Mouse (Mus musculus): ENCODE data around the gene Mapk6. TPM values are rescaled to one million over a fixed set of nuclear protein-coding genes. Genes with fewer than 3 reads are reported as not detected.

Mapk6 gene
- polyA plus RNA-seq, 2 experiments, result 37.5 to 57.0 TPM

- peaks cover 2% of the 10 kb centered on the region; the same call in 1 of the 2 replicates for H3K4me1 ChIP-seq (ENCODE audit: control insufficient read depth, insufficient read depth, low read length)
- no peak overlapping the region for H3K4me3 ChIP-seq (replicated peaks; ENCODE audit: low read length)
- H3K27me3 ChIP-seq (ENCODE audit: control insufficient read depth, insufficient read depth, low read length), result no peaks in the 10 kb centered on the region
- WGBS, result 74% methylated on average over 1 of the region's 1 CpGs
- H3K9me3 ChIP-seq (ENCODE audit: control insufficient read depth, low read length), result no peaks in the 10 kb centered on the region
- H3K4me2 ChIP-seq (replicated peaks; ENCODE audit: low read depth, low read length, severe bottlenecking), result no peak overlapping the region
- DNase-seq (ENCODE audit: low spot score) (no peak), ATAC-seq (ENCODE audit: low FRiP score, low read depth) (no peak)
- no peak overlapping the region for H3K27ac ChIP-seq (replicated peaks; ENCODE audit: low read depth, low read length)
- no peak overlapping the region for H3K9ac ChIP-seq (ENCODE audit: low read depth, low read length, severe bottlenecking)
- TF ChIP-seq POLR2A (IDR thresholded peaks at IDR 0.05; ENCODE audit: borderline replicate concordance, extremely low read depth, insufficient read depth, insufficient read length), result no peak
- H3K36me3 ChIP-seq (ENCODE audit: control insufficient read depth, insufficient read depth, low read length), result no peaks in the 10 kb centered on the region
These were observed 19.9 kb upstream of the Mapk6 start for GRCm38 (mm10) chr9:75429657-75430056.

DNA sequence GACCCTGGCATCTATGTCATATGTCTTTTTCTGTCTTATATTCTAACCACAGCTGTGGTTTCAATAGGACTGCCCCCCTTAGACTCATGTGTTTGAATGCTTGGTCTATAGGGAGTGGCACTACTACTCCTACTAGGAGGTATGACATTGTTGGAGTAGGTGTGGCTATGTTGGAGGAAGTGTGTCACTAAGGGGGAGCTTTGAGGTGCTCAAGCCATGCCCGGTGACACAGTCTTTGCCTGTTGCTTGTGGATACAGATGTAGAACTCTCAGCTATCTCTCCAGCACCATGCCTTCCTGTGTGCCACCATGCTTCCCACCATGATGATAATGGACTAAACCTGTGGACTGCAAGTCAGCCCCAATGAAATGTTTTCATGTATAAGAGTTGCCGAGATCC, 19.2 kb upstream of the Mapk6 start:
- Histone ChIP-seq H3K4me1 (ENCODE audit: control insufficient read depth, insufficient read depth, low read length) (peaks cover under 1% of the 10 kb centered on the region; the same call in 1 of the 2 replicates), H3K4me2 (replicated peaks; ENCODE audit: low read depth, low read length, severe bottlenecking) (no peak overlapping the region), H3K9ac (ENCODE audit: low read depth, low read length, severe bottlenecking) (no peak overlapping the region), H3K27ac (replicated peaks; ENCODE audit: low read depth, low read length) (no peak overlapping the region), H3K36me3 (ENCODE audit: control insufficient read depth, insufficient read depth, low read length) (no peaks in the 10 kb centered on the region), H3K4me3 (replicated peaks; ENCODE audit: low read length) (no peak overlapping the region), H3K27me3 (ENCODE audit: control insufficient read depth, insufficient read depth, low read length) (no peaks in the 10 kb centered on the region), H3K9me3 (ENCODE audit: control insufficient read depth, low read length) (no peaks in the 10 kb centered on the region)
- ATAC-seq (ENCODE audit: low FRiP score, low read depth) (no peak), DNase-seq (ENCODE audit: low spot score) (no peak)
- 96% methylated on average over 2 of the region's 2 CpGs for WGBS
- no peak for TF ChIP-seq POLR2A (IDR thresholded peaks at IDR 0.05; ENCODE audit: borderline replicate concordance, extremely low read depth, insufficient read depth, insufficient read length)

GRCm38 (mm10) chr9:75428274-75428600, 18.4 kb upstream of the Mapk6 start:
- Histone ChIP-seq H3K36me3 (ENCODE audit: control insufficient read depth, insufficient read depth, low read length) (no peaks in the 10 kb centered on the region), H3K9ac (ENCODE audit: low read depth, low read length, severe bottlenecking) (no peak overlapping the region), H3K27ac (replicated peaks; ENCODE audit: low read depth, low read length) (no peak overlapping the region), H3K4me2 (replicated peaks; ENCODE audit: low read depth, low read length, severe bottlenecking) (no peak overlapping the region), H3K4me1 (ENCODE audit: control insufficient read depth, insufficient read depth, low read length) (no peaks in the 10 kb centered on the region), H3K27me3 (ENCODE audit: control insufficient read depth, insufficient read depth, low read length) (no peaks in the 10 kb centered on the region), H3K4me3 (replicated peaks; ENCODE audit: low read length) (no peak overlapping the region), H3K9me3 (ENCODE audit: control insufficient read depth, low read length) (no peaks in the 10 kb centered on the region)
- ATAC-seq (ENCODE audit: low FRiP score, low read depth) (no peak), DNase-seq (ENCODE audit: low spot score) (no peak)
- TF ChIP-seq POLR2A (IDR thresholded peaks at IDR 0.05; ENCODE audit: borderline replicate concordance, extremely low read depth, insufficient read depth, insufficient read length), result no peak
- 65% methylated on average over 2 of the region's 2 CpGs for WGBS

GRCm38 (mm10) chr9:75427366-75428273, 17.8 kb upstream of the Mapk6 start:
- no peak overlapping the region for H3K4me2 ChIP-seq (replicated peaks; ENCODE audit: low read depth, low read length, severe bottlenecking)
- WGBS, result 76% methylated on average over 9 of the region's 9 CpGs

DNA sequence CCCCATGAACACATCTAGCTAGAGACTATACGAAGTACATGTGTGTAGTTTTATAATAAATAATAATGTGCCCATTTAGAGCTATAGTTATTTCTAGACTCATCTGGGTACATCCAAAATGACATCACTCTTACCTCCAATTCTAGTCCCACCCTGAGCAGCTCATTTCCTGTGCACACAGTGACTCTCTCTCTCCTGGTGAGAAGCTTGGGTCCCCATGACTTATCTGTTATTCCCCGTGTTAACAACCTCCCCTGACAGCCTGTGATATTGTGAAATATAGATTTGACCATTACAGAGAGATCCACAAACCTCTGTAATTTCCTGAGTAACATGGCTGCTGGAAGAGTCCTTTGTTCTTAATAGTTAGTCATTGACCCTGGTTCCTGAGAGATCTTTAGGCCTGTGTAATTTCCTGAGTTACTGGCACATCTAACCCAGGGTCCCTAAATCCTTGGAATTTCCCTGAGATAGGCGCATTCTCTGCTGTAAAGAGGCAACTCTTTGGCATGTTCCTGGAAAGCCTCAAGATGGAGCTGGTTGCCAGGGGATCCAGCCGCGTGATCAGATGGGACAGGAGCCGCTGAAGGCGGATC, 16.1 kb upstream of the Mapk6 start:
- WGBS, result 72% methylated on average over 7 of the region's 7 CpGs
- no peak for TF ChIP-seq POLR2A (IDR thresholded peaks at IDR 0.05; ENCODE audit: borderline replicate concordance, extremely low read depth, insufficient read depth, insufficient read length)
- H3K36me3 ChIP-seq (ENCODE audit: control insufficient read depth, insufficient read depth, low read length), result no peaks in the 10 kb centered on the region
- H3K9ac ChIP-seq (ENCODE audit: low read depth, low read length, severe bottlenecking), result no peak overlapping the region
- H3K9me3 ChIP-seq (ENCODE audit: control insufficient read depth, low read length), result no peaks in the 10 kb centered on the region
- no peaks in the 10 kb centered on the region for H3K4me1 ChIP-seq (ENCODE audit: control insufficient read depth, insufficient read depth, low read length)
- ATAC-seq (ENCODE audit: low FRiP score, low read depth) (no peak), DNase-seq (ENCODE audit: low spot score) (no peak)
- no peak overlapping the region for H3K27ac ChIP-seq (replicated peaks; ENCODE audit: low read depth, low read length)
- no peaks in the 10 kb centered on the region for H3K27me3 ChIP-seq (ENCODE audit: control insufficient read depth, insufficient read depth, low read length)
- no peak overlapping the region for H3K4me3 ChIP-seq (replicated peaks; ENCODE audit: low read length)
- H3K4me2 ChIP-seq (replicated peaks; ENCODE audit: low read depth, low read length, severe bottlenecking), result no peak overlapping the region

More at GRCm38 (mm10) chr9:75427366-75428273, 17.8 kb upstream of the Mapk6 start:
- ATAC-seq (ENCODE audit: low FRiP score, low read depth), result no peak
- TF ChIP-seq POLR2A (IDR thresholded peaks at IDR 0.05; ENCODE audit: borderline replicate concordance, extremely low read depth, insufficient read depth, insufficient read length), result no peak
- Histone ChIP-seq H3K4me1 (ENCODE audit: control insufficient read depth, insufficient read depth, low read length) (no peaks in the 10 kb centered on the region), H3K27me3 (ENCODE audit: control insufficient read depth, insufficient read depth, low read length) (no peaks in the 10 kb centered on the region), H3K4me3 (replicated peaks; ENCODE audit: low read length) (no peak overlapping the region), H3K9me3 (ENCODE audit: control insufficient read depth, low read length) (no peaks in the 10 kb centered on the region), H3K9ac (ENCODE audit: low read depth, low read length, severe bottlenecking) (no peak overlapping the region), H3K36me3 (ENCODE audit: control insufficient read depth, insufficient read depth, low read length) (no peaks in the 10 kb centered on the region), H3K27ac (replicated peaks; ENCODE audit: low read depth, low read length) (no peak overlapping the region)
- no peak for DNase-seq (ENCODE audit: low spot score)
